Mouse (Mus musculus) embryonic fibroblast, embryonic 13.5 days (primary cell): ENCODE data around the gene Pah.

Source experiments
- CTCF ChIP-seq: IDR thresholded peaks from 2 replicates; pipeline ENCODE4 v1.5.1; 2011; ENCODE audit warnings: mild to moderate bottlenecking, control low read depth, low read length, moderate library complexity, borderline replicate concordance; ENCODE audit not compliant: insufficient read depth
- POLR2A ChIP-seq: IDR thresholded peaks from 2 replicates; pipeline ENCODE4 v1.6.1; 2011; ENCODE audit warnings: low read depth, mild to moderate bottlenecking, control low read depth, low read length, moderate library complexity

DNA sequence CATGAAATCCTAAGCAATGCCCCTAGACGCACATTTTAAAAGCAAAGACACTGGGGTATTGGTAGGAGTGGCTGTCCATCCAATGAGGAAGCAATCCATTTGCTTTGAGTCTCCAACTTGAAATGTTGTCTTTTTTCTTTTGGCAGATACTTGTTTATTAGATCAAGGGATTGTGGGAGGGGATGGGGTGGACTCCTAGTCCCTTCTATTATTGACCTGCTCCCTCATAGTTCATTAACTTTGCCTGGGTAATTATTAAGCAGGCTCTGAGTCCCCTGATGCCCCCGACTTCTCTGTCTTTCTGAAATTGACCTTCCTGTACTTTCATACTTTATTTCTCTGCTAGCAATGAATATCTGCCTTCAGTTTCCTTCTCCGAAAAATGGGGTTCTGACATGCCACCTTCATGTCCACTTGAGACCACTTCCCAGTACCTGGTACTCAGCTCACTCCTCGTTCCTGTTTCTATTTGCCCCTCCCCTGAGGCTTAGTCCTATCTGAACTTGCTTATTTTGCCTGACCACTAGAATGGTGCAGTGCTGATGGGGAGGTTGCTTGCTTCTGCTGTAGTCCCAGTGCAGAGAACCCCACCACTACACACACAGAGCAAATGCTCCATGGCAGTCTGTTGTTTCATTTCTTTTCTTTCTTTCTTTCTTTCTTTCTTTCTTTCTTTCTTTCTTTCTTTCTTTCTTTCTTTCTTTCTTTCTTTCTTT is 1.0 kb upstream of the Pah start:
- TF ChIP-seq CTCF (no peak), POLR2A (no peak)
